Comparison of ENCODE assay signal across 11 mouse cellular contexts in genomic region chr6:140961987-140962386, GRCm38 (mm10).
A peak's percentile ranks its signal among the peaks of the same experiment; 100 is the strongest.
DNase-seq lines count a peak whose midpoint lies in the region; ATAC-seq and TF ChIP-seq lines count a peak whose summit lies in the region.
"Had no signal": no experiment of that assay in that cellular context is flagged by ENCODE, and none has a peak within 500 bp of the region (broad histone marks: within the 10 kb centered on the region; RNA-seq: fewer than 3 reads in every experiment).

No protein-coding gene starts in this region.

- TF ChIP-seq CTCF in lung, embryonic 14.5 days (IDR thresholded peaks at IDR 0.05; ENCODE audit: low read depth): no peak
- TF ChIP-seq CTCF in lung, adult 2 months (IDR thresholded peaks at IDR 0.05; ENCODE audit: insufficient read depth, low read length): no peak

- H3K36me3 ChIP-seq in lung, embryonic 14.5 days (ENCODE audit: insufficient read depth): no peaks in the 10 kb centered on the region
- no peaks in the 10 kb centered on the region for H3K36me3 ChIP-seq in forebrain, embryonic 13.5 days (ENCODE audit: poor library complexity, severe bottlenecking)
- H3K36me3 ChIP-seq: intestine, embryonic 15.5 days; limb, embryonic 15.5 days had no signal

- no peak overlapping the region for H3K9ac ChIP-seq in lung, embryonic 14.5 days
- no peak overlapping the region for H3K9ac ChIP-seq in forebrain, embryonic 13.5 days
- H3K9ac ChIP-seq: intestine, embryonic 15.5 days; limb, embryonic 15.5 days had no signal

- H3K9me3 ChIP-seq in lung, embryonic 14.5 days (ENCODE audit: low read depth, low read length): no peaks in the 10 kb centered on the region
- H3K9me3 ChIP-seq in forebrain, embryonic 13.5 days (replicated peaks): no peaks in the 10 kb centered on the region
- H3K9me3 ChIP-seq: intestine, embryonic 15.5 days; limb, embryonic 15.5 days had no signal

- ATAC-seq in lung, embryonic 14.5 days (ENCODE audit: insufficient read depth): no peak
- peak; percentile 47; the same call in 1 of the 2 replicates for ATAC-seq in forebrain, embryonic 13.5 days
- ATAC-seq: intestine, embryonic 15.5 days had no signal

- no peak overlapping the region for H3K4me3 ChIP-seq in lung, embryonic 14.5 days (ENCODE audit: low read depth, low read length)
- no peak overlapping the region for H3K4me3 ChIP-seq in lung, adult 2 months (replicated peaks; ENCODE audit: extremely low read depth, low read depth, low read length)
- H3K4me3 ChIP-seq in forebrain, embryonic 13.5 days: no peak overlapping the region
- H3K4me3 ChIP-seq: intestine, embryonic 15.5 days; limb, embryonic 15.5 days; megakaryocyte, embryonic 14.5 days had no signal

- peak; percentile 51 for DNase-seq in lung, embryonic 14.5 days
- DNase-seq in lung, adult 2 months: no peak
- DNase-seq in kidney, postnatal 14 days: peak; percentile 70
- peak; percentile 68 for DNase-seq in retina, postnatal 1 day
- no peak for DNase-seq in thymus, postnatal 10 days (ENCODE audit: low spot score in 2 of 2)
- no peak for DNase-seq in thymus, postnatal 25 days
- DNase-seq in adrenal gland, postnatal 4 days (ENCODE audit: low spot score in 2 of 2): no peak

- TF ChIP-seq POLR2A in lung, adult 2 months (IDR thresholded peaks at IDR 0.05; ENCODE audit: borderline replicate concordance, extremely low read depth, low read depth, low read length): no peak

- 66% methylated on average over 11 of the region's 11 CpGs for WGBS in lung, embryonic 14.5 days
- WGBS in lung, adult 2 months: 80% methylated on average over 11 of the region's 11 CpGs
- 29% methylated on average over 11 of the region's 11 CpGs for WGBS in forebrain, embryonic 13.5 days

- no peak overlapping the region for H3K4me2 ChIP-seq in lung, embryonic 14.5 days
- H3K4me2 ChIP-seq in forebrain, embryonic 13.5 days: peak overlapping the region; percentile 39
- H3K4me2 ChIP-seq: intestine, embryonic 15.5 days; limb, embryonic 15.5 days had no signal

- H3K27me3 ChIP-seq in lung, embryonic 14.5 days (ENCODE audit: insufficient read depth, low read length): no peaks in the 10 kb centered on the region
- H3K27me3 ChIP-seq in forebrain, embryonic 13.5 days: no peaks in the 10 kb centered on the region
- H3K27me3 ChIP-seq: intestine, embryonic 15.5 days; limb, embryonic 15.5 days; megakaryocyte, embryonic 14.5 days had no signal

- no peaks in the 10 kb centered on the region for H3K4me1 ChIP-seq in lung, embryonic 14.5 days (ENCODE audit: insufficient read depth)
- H3K4me1 ChIP-seq in lung, adult 2 months (ENCODE audit: control insufficient read depth, insufficient read depth, low read length): peaks cover under 1% of the 10 kb centered on the region; the same call in 1 of the 2 replicates
- H3K4me1 ChIP-seq in forebrain, embryonic 13.5 days: peaks cover 16% of the 10 kb centered on the region
- H3K4me1 ChIP-seq: intestine, embryonic 15.5 days; limb, embryonic 15.5 days; megakaryocyte, embryonic 14.5 days had no signal

- H3K27ac ChIP-seq in lung, embryonic 14.5 days (ENCODE audit: low read depth): no peak overlapping the region
- H3K27ac ChIP-seq in forebrain, embryonic 13.5 days: 0 out of 2 replicates have a peak overlapping the region, but pooled peaks have one; percentile 4
- H3K27ac ChIP-seq: intestine, embryonic 15.5 days; limb, embryonic 15.5 days had no signal

Comparison
In these comparisons a context has a peak if more than half of its experiments do, and no peak if none do; other contexts are left out.
1. DNase-seq: peak in lung, embryonic 14.5 days (single experiment), kidney, postnatal 14 days (single experiment) and retina, postnatal 1 day (single experiment); none in lung, adult 2 months (single experiment), thymus, postnatal 10 days (0 of 2), thymus, postnatal 25 days (single experiment) and adrenal gland, postnatal 4 days (0 of 2).